ENCODE assay signal across 8 mouse cellular contexts in genomic region chr19:59074841-59075471, GRCm38 (mm10). TPM values are rescaled to one million over a fixed set of nuclear protein-coding genes. Genes with fewer than 3 reads are reported as not detected.
A peak's percentile ranks its signal among the peaks of the same experiment; 100 is the strongest.
DNase-seq lines count a peak whose midpoint lies in the region; ATAC-seq and TF ChIP-seq lines count a peak whose summit lies in the region.

No protein-coding gene starts in this region.

- ATAC-seq in limb, embryonic 13.5 days (ENCODE audit: low FRiP score, low read depth) = no peak; the same call in 1 of the 2 replicates
- peak; percentile 57 for ATAC-seq in midbrain, embryonic 14.5 days (ENCODE audit: low FRiP score, low TSS enrichment)

- DNase-seq in cerebellum, adult 2 months = no peak
- DNase-seq in cerebellum, adult 9-11 months = no peak
- peak; percentile 12 to 28 for DNase-seq in urinary bladder, postnatal 36 days (ENCODE audit: low spot score in 2 of 2)
- no peak for DNase-seq in urinary bladder, adult 18-20 months (ENCODE audit: low spot score in 2 of 2)
- peak; percentile 23 to 39 for DNase-seq in heart, postnatal 36 days
- DNase-seq in midbrain, embryonic 14.5 days = peak; percentile 38
- no peak for DNase-seq in c-Kit-positive CD71-positive TER-119-positive erythroid progenitor cells, embryonic 14.5 days (ENCODE audit: low spot score)

- H3K9me3 ChIP-seq in limb, embryonic 13.5 days = no peaks in the 10 kb centered on the region
- H3K9me3 ChIP-seq in midbrain, embryonic 14.5 days (ENCODE audit: control insufficient read depth, low read length) = no peaks in the 10 kb centered on the region

- H3K4me1 ChIP-seq in cerebellum, adult 2 months (ENCODE audit: control insufficient read depth, insufficient read depth, low read length) = peaks cover 6% of the 10 kb centered on the region
- H3K4me1 ChIP-seq in limb, embryonic 13.5 days = peaks cover 11% of the 10 kb centered on the region
- peaks cover 6% of the 10 kb centered on the region; the same call in 1 of the 2 replicates for H3K4me1 ChIP-seq in midbrain, embryonic 14.5 days (ENCODE audit: control insufficient read depth, insufficient read depth, low read length)

- intact Hi-C loops in heart, postnatal 36 days (cut with DNase I) = no loop called here

- H3K4me2 ChIP-seq in limb, embryonic 13.5 days (replicated peaks) = peak overlapping the region; percentile 99
- H3K4me2 ChIP-seq in midbrain, embryonic 14.5 days (ENCODE audit: low read length) = peak overlapping the region; percentile 92

- H3K36me3 ChIP-seq in limb, embryonic 13.5 days = no peaks in the 10 kb centered on the region
- no peaks in the 10 kb centered on the region for H3K36me3 ChIP-seq in midbrain, embryonic 14.5 days (ENCODE audit: control insufficient read depth, insufficient read depth, low read length)

- no peaks in the 10 kb centered on the region for H3K27me3 ChIP-seq in cerebellum, adult 2 months (ENCODE audit: control insufficient read depth, insufficient read depth, low read length)
- peaks cover 63% of the 10 kb centered on the region for H3K27me3 ChIP-seq in limb, embryonic 13.5 days
- H3K27me3 ChIP-seq in midbrain, embryonic 14.5 days (ENCODE audit: control insufficient read depth, insufficient read depth, low read length) = peaks cover 26% of the 10 kb centered on the region

- peak overlapping the region; percentile 56 for H3K9ac ChIP-seq in limb, embryonic 13.5 days
- peak overlapping the region; percentile 78 for H3K9ac ChIP-seq in midbrain, embryonic 14.5 days (replicated peaks; ENCODE audit: low read length)

- no peak for TF ChIP-seq POLR2A in cerebellum, adult 2 months (IDR thresholded peaks at IDR 0.05; ENCODE audit: borderline replicate concordance, insufficient read depth, low read length)

- H3K27ac ChIP-seq in cerebellum, adult 2 months (ENCODE audit: insufficient read depth, low read length) = peak overlapping the region; percentile 31; the same call in 1 of the 2 replicates
- H3K27ac ChIP-seq in limb, embryonic 13.5 days = no peak overlapping the region
- peak overlapping the region; percentile 20; the same call in 1 of the 2 replicates for H3K27ac ChIP-seq in midbrain, embryonic 14.5 days (replicated peaks; ENCODE audit: low read depth, low read length)

- TF ChIP-seq CTCF in cerebellum, adult 2 months (IDR thresholded peaks at IDR 0.05; ENCODE audit: borderline replicate concordance, insufficient read depth, low read depth, low read length) = no peak

- H3K4me3 ChIP-seq in cerebellum, adult 2 months (replicated peaks; ENCODE audit: insufficient read depth, low read depth, low read length) = peak overlapping the region; percentile 90
- H3K4me3 ChIP-seq in limb, embryonic 13.5 days = peak overlapping the region; percentile 62
- H3K4me3 ChIP-seq in midbrain, embryonic 14.5 days (replicated peaks; ENCODE audit: low read depth, low read length) = peak overlapping the region; percentile 75

- WGBS in cerebellum, adult 2 months = 4% methylated on average over 46 of the region's 46 CpGs
- WGBS in limb, embryonic 13.5 days = 4% methylated on average over 46 of the region's 46 CpGs
- 3% methylated on average over 46 of the region's 46 CpGs for WGBS in midbrain, embryonic 14.5 days

RNA-seq across cellular contexts. Expression of gene Shtn1, which starts 0.9 kb away (rescaled TPM):
- 19.2 and 22.5 TPM in 2 replicates for polyA plus RNA-seq in cerebellum, adult 2 months (2012; rRNA removed)
- total RNA-seq in heart, postnatal 36 days (2021) = 1 to 10 TPM; 2.1 to 2.3 TPM
- 1.9 and 2.0 TPM in 2 replicates for polyA plus RNA-seq in limb, embryonic 13.5 days (2015; fragmentation: Nextera tagmentation; extraction: Ambion mirVana)
- polyA plus RNA-seq in midbrain, embryonic 14.5 days (2014; fragmentation: Nextera tagmentation; extraction: Ambion mirVana) = 32.1 and 36.9 TPM in 2 replicates

Comparison
In these comparisons a context has a peak if more than half of its experiments do, and no peak if none do; other contexts are left out.
1. DNase-seq: peak in urinary bladder, postnatal 36 days (2 of 2), heart, postnatal 36 days (2 of 2) and midbrain, embryonic 14.5 days (single experiment); none in cerebellum, adult 2 months (0 of 2), cerebellum, adult 9-11 months (single experiment), urinary bladder, adult 18-20 months (0 of 2) and c-Kit-positive CD71-positive TER-119-positive erythroid progenitor cells, embryonic 14.5 days (single experiment).
2. Peak in every context shown above with its lines, with median percentiles within 50 percentile points of each other: H3K4me3 ChIP-seq.